Mouse (Mus musculus) CH12.LX (cell line): ENCODE data around the gene Fam166a. TPM values are rescaled to one million over a fixed set of nuclear protein-coding genes. Genes with fewer than 3 reads are reported as not detected.

Experiments used
- DNase-seq: peaks from one replicate; pipeline ENCODE4 v3.0.0-alpha.2; 2013; ENCODE audit errors: extremely low read depth
- H3K27ac ChIP-seq: 2 replicates; pipeline ENCODE4 v1.5.1; 2012; ENCODE audit warnings: low read depth, mild to moderate bottlenecking, control low read depth, moderate library complexity; ENCODE audit not compliant: insufficient read depth
- H3K27me3 ChIP-seq: replicated peaks from 2 replicates; pipeline ENCODE3; 2012; ENCODE audit warnings: inconsistent platforms
- H3K36me3 ChIP-seq, 2 experiments: replicated peaks in 1 of 2; 2 replicates each; pipeline versions ENCODE3 to v1.6.1; 2012; ENCODE audit warnings: inconsistent platforms in 1 of 2, low read length in 1 of 2, mild to moderate bottlenecking in 1 of 2, mixed read lengths in 1 of 2, moderate library complexity in 1 of 2; ENCODE audit not compliant: control insufficient read depth in 1 of 2, insufficient read depth in 1 of 2
- H3K4me1 ChIP-seq, 2 experiments: 2 replicates each; pipeline ENCODE4 v1.6.1; 2012; ENCODE audit warnings: inconsistent platforms in 1 of 2, moderate library complexity in 1 of 2; ENCODE audit not compliant: insufficient read depth in 2 of 2, control insufficient read depth in 1 of 2
- H3K4me2 ChIP-seq: 2 replicates; pipeline ENCODE4 v1.6.1; 2012; ENCODE audit warnings: low read depth, mild to moderate bottlenecking, control low read depth; ENCODE audit not compliant: poor library complexity, insufficient read depth, severe bottlenecking
- H3K4me3 ChIP-seq, 3 experiments: fragments of 150-350 bp in 1 of 3; sonication (generic) in 1 of 3; replicated peaks in 1 of 3; 2 replicates each; pipeline versions ENCODE3 to v1.5.1; 2011 to 2012; ENCODE audit warnings: low read depth in 2 of 3, low read length in 2 of 3, mild to moderate bottlenecking in 2 of 3, moderate library complexity in 2 of 3, control low read depth in 1 of 3, improper control_type of control experiment in 1 of 3, inconsistent platforms in 1 of 3, mixed read lengths in 1 of 3; ENCODE audit not compliant: poor library complexity in 1 of 3
- H3K79me2 ChIP-seq: replicated peaks from 2 replicates; pipeline ENCODE4 v1.6.1; 2012; ENCODE audit warnings: mild to moderate bottlenecking, moderate library complexity; ENCODE audit not compliant: control insufficient read depth, poor library complexity, insufficient read depth, severe bottlenecking; ENCODE audit errors: extremely low read depth
- H3K9ac ChIP-seq: 2 replicates; pipeline ENCODE4 v1.6.1; 2012; ENCODE audit warnings: low read depth, mild to moderate bottlenecking, control low read depth, moderate library complexity; ENCODE audit not compliant: insufficient read depth
- H3K9me3 ChIP-seq: replicated peaks from 2 replicates; pipeline ENCODE3; 2012; ENCODE audit warnings: low read length, inconsistent platforms, mixed read lengths
- BHLHE40 ChIP-seq: IDR thresholded peaks from 2 replicates; pipeline ENCODE4 v1.6.1; 2011; ENCODE audit warnings: mild to moderate bottlenecking, low read depth, low read length, improper control_type of control experiment
- CHD2 ChIP-seq: IDR thresholded peaks from 2 replicates; pipeline ENCODE4 v1.6.1; 2011; ENCODE audit warnings: low read length, improper control_type of control experiment
- E2F4 ChIP-seq: IDR thresholded peaks from 2 replicates; pipeline ENCODE4 v1.6.1; 2011; ENCODE audit warnings: low read depth, low read length, improper control_type of control experiment; ENCODE audit not compliant: insufficient replicate concordance
- ELF1 ChIP-seq: IDR thresholded peaks from 2 replicates; pipeline ENCODE4 v1.6.1; 2014; ENCODE audit warnings: low read depth, mild to moderate bottlenecking, inconsistent platforms, low read length, improper control_type of control experiment
- EP300 ChIP-seq: IDR thresholded peaks from 2 replicates; pipeline ENCODE4 v1.6.1; 2011; ENCODE audit warnings: low read length, improper control_type of control experiment
- GABPA ChIP-seq: IDR thresholded peaks from 2 replicates; pipeline ENCODE4 v1.6.1; 2012; ENCODE audit warnings: low read depth, low read length, improper control_type of control experiment, inconsistent platforms; ENCODE audit not compliant: insufficient replicate concordance
- IRF4 ChIP-seq: IDR thresholded peaks from 2 replicates; pipeline ENCODE4 v1.6.1; 2014; ENCODE audit warnings: low read depth, mild to moderate bottlenecking, inconsistent platforms, low read length, improper control_type of control experiment
- JUN ChIP-seq: IDR thresholded peaks from 2 replicates; pipeline ENCODE4 v1.6.1; 2011; ENCODE audit warnings: low read depth, mild to moderate bottlenecking, low read length, improper control_type of control experiment, moderate library complexity; ENCODE audit not compliant: insufficient read depth
- JUND ChIP-seq: conservative IDR thresholded peaks from 2 replicates; pipeline ENCODE4 v1.6.1; 2011; ENCODE audit warnings: low read depth, low read length, improper control_type of control experiment
- KAT2A ChIP-seq: IDR thresholded peaks from 2 replicates; pipeline ENCODE4 v1.6.1; 2012; ENCODE audit warnings: low read length, improper control_type of control experiment, inconsistent platforms; ENCODE audit not compliant: insufficient replicate concordance
- MAX ChIP-seq: IDR thresholded peaks from 2 replicates; pipeline ENCODE4 v1.6.1; 2011; ENCODE audit warnings: low read length, improper control_type of control experiment
- MAZ ChIP-seq: IDR thresholded peaks from 2 replicates; pipeline ENCODE4 v1.6.1; 2012; ENCODE audit warnings: low read depth, mild to moderate bottlenecking, inconsistent platforms, low read length, improper control_type of control experiment, moderate library complexity
- MXI1 ChIP-seq: IDR thresholded peaks from 2 replicates; pipeline ENCODE4 v1.6.1; 2011; ENCODE audit warnings: mild to moderate bottlenecking, low read depth, low read length, improper control_type of control experiment
- MYC ChIP-seq: IDR thresholded peaks from 2 replicates; pipeline ENCODE4 v1.6.1; 2011; ENCODE audit warnings: low read depth, mild to moderate bottlenecking, improper control_type of control experiment, low read length
- NELFE ChIP-seq: IDR thresholded peaks from 2 replicates; pipeline ENCODE4 v1.6.1; 2011; ENCODE audit warnings: low read depth, low read length, improper control_type of control experiment
- NRF1 ChIP-seq: IDR thresholded peaks from 2 replicates; pipeline ENCODE4 v1.6.1; 2014; ENCODE audit warnings: low read depth, mild to moderate bottlenecking, inconsistent platforms, low read length, improper control_type of control experiment, moderate library complexity
- PAX5 ChIP-seq: IDR thresholded peaks from 2 replicates; pipeline ENCODE4 v1.6.1; 2012; ENCODE audit warnings: low read length, inconsistent platforms, mixed read lengths
- POLR2A ChIP-seq: IDR thresholded peaks from 2 replicates; pipeline ENCODE4 v1.6.1; 2011; ENCODE audit warnings: low read depth, mild to moderate bottlenecking, improper control_type of control experiment, low read length
- POLR2AphosphoS2 ChIP-seq: IDR thresholded peaks from 2 replicates; pipeline ENCODE4 v1.6.1; 2011; ENCODE audit warnings: low read depth, low read length, improper control_type of control experiment
- SMC3 ChIP-seq: IDR thresholded peaks from 2 replicates; pipeline ENCODE4 v1.6.1; 2011; ENCODE audit warnings: low read depth, low read length, improper control_type of control experiment
- TCF12 ChIP-seq: IDR thresholded peaks from 2 replicates; pipeline ENCODE4 v1.6.1; 2014; ENCODE audit warnings: low read depth, mild to moderate bottlenecking, inconsistent platforms, low read length, improper control_type of control experiment
- USF1 ChIP-seq: IDR thresholded peaks from 2 replicates; pipeline ENCODE4 v1.6.1; 2014; ENCODE audit warnings: low read depth, mild to moderate bottlenecking, inconsistent platforms, low read length, improper control_type of control experiment
- USF2 ChIP-seq: conservative IDR thresholded peaks from 2 replicates; pipeline ENCODE4 v1.6.1; 2011; ENCODE audit warnings: low read depth, low read length, improper control_type of control experiment
- ZC3H11A ChIP-seq: IDR thresholded peaks from 2 replicates; pipeline ENCODE4 v1.6.1; 2012; ENCODE audit warnings: low read depth, mild to moderate bottlenecking, inconsistent platforms, low read length, improper control_type of control experiment
- ZMIZ1 ChIP-seq: IDR thresholded peaks from 2 replicates; pipeline ENCODE4 v1.6.1; 2012; ENCODE audit warnings: low read depth, mild to moderate bottlenecking, inconsistent platforms, low read length, improper control_type of control experiment
- dilution Hi-C: fragments of 300-500 bp; cut with MboI; formaldehyde crosslinking; loops from 2 replicates; pipeline ENCODE4 v1.14.3; 2020; ENCODE audit warnings: low sequenced_read_pairs; ENCODE audit not compliant: extremely low pct_unique_long_range_greater_than_20kb, extremely low pct_ligation_motif_present
- in situ Hi-C: fragments of 300-500 bp; cut with MboI; formaldehyde crosslinking; loops from 3 replicates; pipeline ENCODE4 v1.14.3; 2019; ENCODE audit warnings: low sequenced_read_pairs, low pct_ligation_motif_present, low pct_unique_long_range_greater_than_20kb, mixed read lengths
- polyA plus RNA-seq: library from polyadenylated mRNA; unstranded; fragments of >175 nt; gene quantifications from 2 replicates; pipeline ENCODE4 v1.2.1, GENCODE M21; 2012; ENCODE audit warnings: low read depth; ENCODE audit not compliant: insufficient read length
- total RNA-seq, 2 experiments: library from RNA; depleted of rRNA; stranded (reverse); fragments of 300-350 nt in 1 of 2; fragments of >200 nt in 1 of 2; gene quantifications; 2 replicates each; pipeline ENCODE4 v1.2.3; 2012 to 2014

Fam166a gene
- total and polyA plus RNA-seq, 3 experiments = 0.38 to 23.4 TPM; not detected in 1

- TF ChIP-seq USF2 (no peak), SMC3 (no peak), KAT2A (no peak), ELF1 (no peak), NRF1 (peak; percentile 84), USF1 (no peak), ZC3H11A (no peak), TCF12 (0 out of 2 replicates have a peak, but pooled peaks have one; percentile 41), POLR2A (peak; percentile 73), JUN (no peak), ZMIZ1 (no peak), MYC (no peak), POLR2AphosphoS2 (no peak), BHLHE40 (no peak), MXI1 (no peak; the same call in 1 of the 2 replicates), MAX (no peak; the same call in 1 of the 2 replicates), IRF4 (no peak), NELFE (0 out of 2 replicates have a peak, but pooled peaks have one; percentile 48), JUND (no peak), MAZ (no peak), GABPA (no peak), EP300 (no peak), CHD2 (no peak), E2F4 (no peak), PAX5 (no peak)
- peak; percentile 74 for DNase-seq
- H3K36me3 ChIP-seq = peaks cover 11 to 25% of the 10 kb centered on the region in 2 experiments
- H3K4me2 ChIP-seq = peak overlapping the region; percentile 89
- peak overlapping the region; percentile 3; the same call in 1 of the 2 replicates for H3K9ac ChIP-seq
- H3K9me3 ChIP-seq = no peaks in the 10 kb centered on the region
- no peaks in the 10 kb centered on the region for H3K79me2 ChIP-seq
- in situ Hi-C loops (no loop called here), dilution Hi-C loops (no loop called here)
- peaks cover 12 to 16% of the 10 kb centered on the region in 2 experiments for H3K4me1 ChIP-seq
- H3K4me3 ChIP-seq = peak overlapping the region; percentile 29 to 49 (median 44)
- H3K27ac ChIP-seq = no peak overlapping the region
- H3K27me3 ChIP-seq = peaks cover 50% of the 10 kb centered on the region
These were observed 22.3 kb downstream of the Fam166a start for GRCm38 (mm10) chr2:25240723-25241437.
